Mouse (Mus musculus) sigmoid colon, adult 10 weeks (tissue): ENCODE measurements around the gene Henmt1. TPM values are rescaled to one million over a fixed set of nuclear protein-coding genes. Genes with fewer than 3 reads are reported as not detected.

Experiments used
- polyA plus RNA-seq: library from polyadenylated mRNA; stranded (reverse); fragments of 350-450 nt; fragmentation: Illumina TruSeq; extraction: RNeasy Lipid Tissue Mini Kit (QIAGEN cat#74804); gene quantifications from one replicate; pipeline ENCODE4 v1.2.3, GENCODE M21; 2014; ENCODE audit warnings: low read depth, low replicate concordance

Henmt1 gene
- not detected for polyA plus RNA-seq

DNA sequence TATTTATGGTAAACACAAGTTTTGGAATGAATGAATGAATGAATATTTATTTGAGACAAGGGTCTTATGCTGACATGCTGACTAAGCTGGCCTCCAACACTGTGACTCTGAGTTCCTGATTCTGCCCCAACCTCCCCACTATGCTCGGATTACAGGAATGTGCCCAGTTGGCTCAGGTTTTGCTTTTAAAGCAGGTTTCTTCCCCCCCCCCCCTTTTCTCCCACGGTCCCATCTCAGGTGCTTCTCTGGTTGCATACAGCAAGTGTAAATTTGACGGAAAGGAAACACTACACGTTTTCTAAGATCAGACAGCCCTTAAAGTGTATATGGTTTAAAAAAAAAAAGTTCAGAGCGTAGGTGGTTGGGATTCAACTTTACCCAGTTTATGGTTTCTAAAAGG is at the start of gene Henmt1:
Gene Henmt1, plus strand, starts transcription at position 301 of the 400 bp plus-strand sequence.

DNA sequence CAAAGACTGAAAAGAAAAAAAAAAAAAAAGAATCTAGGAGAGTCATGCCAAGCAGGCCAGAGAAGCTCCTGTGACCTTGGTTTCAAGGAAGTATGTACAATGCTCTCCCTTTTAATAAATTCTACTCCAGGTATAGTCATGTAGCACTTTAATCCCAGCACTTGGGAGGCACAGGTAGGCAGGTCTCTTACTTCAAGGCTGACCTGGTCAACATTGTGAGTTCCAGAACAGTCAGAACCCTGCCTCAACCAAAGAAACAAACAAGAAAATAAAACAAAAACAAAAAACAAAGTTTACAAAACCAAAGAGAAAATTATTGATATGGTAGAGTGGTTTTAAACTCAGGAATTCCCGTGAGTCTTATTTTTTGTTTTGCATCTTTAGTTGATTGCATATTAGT is 49.8 kb upstream of the Henmt1 start, which contains the start of gene Fndc7:
Gene Fndc7, minus strand, starts transcription at position 101 of the 400 bp plus-strand sequence.

DNA sequence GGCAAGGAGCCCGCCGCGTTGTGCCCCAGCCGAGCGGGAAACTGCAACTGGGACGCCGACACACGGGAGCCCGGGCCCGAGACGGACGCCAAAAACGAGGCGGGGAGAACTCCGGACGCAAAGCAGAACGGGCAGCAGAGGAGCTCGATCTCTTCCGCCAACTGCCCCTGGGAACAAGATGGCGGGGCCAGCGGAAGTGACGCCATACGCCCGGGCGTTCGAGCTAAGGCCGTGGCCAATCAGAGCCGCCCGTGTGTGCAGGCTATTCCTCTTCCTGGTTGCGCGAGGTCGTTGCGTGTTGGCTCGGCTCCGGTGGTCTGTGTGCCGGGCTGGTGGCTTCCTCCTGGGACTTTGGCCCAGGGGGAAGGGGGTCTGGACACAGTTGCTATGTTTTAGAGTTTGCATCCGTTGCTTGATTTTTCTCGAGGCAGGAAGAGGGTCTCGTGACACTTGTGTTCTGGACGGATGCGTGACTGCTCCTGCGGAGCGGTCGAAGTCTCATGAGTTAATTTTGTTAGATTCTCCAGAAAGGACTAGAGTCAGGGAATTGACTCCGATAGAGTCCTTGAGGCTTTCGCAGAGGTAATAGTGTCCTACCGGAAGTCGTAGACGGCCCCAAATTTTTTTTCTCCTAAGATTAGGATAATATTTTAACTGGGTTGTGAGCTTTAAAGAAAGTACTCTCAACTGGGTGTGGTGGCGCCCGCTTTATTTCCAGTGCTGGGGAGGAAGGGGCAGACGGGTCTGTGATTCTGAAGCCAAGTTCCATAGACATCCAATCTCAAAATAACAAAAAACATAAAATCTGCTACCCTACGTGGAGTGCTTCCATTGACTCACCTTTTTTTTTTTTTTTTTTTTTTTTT is 27.9 kb upstream of the Henmt1 start, which contains the start of gene Prpf38b:
Gene Prpf38b, minus strand, starts transcription at position 180 of the 866 bp plus-strand sequence.

DNA sequence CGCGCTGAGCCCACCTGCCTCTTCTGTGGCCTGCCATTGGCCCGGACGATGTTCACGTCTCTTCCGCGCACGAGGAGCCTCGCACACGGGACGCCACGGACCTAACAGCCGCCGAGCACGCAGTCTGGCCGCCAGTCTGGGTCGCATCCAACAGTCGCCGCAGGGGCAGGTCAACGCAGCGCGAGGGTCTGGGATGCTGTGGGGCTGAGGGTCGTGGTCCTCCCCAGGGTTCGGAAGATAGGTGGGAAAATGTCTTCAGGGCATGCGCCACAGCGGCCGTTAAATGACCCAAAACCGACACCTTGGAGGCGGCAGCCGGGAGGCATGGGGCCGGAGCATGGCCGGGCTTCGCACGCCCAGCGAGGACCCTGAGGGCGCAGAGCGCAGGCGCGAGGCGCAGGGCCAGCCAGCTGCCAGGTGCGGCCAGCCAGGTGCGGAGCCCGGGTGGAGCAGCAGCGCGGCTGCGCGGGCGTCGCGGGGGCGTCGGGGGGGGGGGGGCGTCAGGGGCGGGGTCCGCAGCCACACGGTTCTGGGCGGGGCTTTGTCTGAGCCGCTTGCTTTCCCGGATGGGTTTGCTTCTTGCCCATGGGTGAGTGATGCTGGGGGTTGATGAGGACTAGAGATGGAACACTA is 444 bp downstream of the Henmt1 start, which contains the start of gene Gm9857:
Gene Gm9857, minus strand, starts transcription at position 445 of the 633 bp plus-strand sequence.

Other genes starting within 250 kb of the Henmt1 start
- 41.1 TPM for gene Gpsm2, start 217.6 kb upstream of the Henmt1 start, polyA plus RNA-seq
- 0.22 TPM for gene Aknad1, start 200.2 kb upstream of the Henmt1 start, polyA plus RNA-seq
- gene Stxbp3, start 99.3 kb upstream of the Henmt1 start, polyA plus RNA-seq: 224 TPM
- gene Fndc7, start 49.9 kb upstream of the Henmt1 start, polyA plus RNA-seq: not detected
- 308 TPM for gene Prpf38b, start 28.1 kb upstream of the Henmt1 start, polyA plus RNA-seq
- not detected for gene Gm9857, start 572 bp downstream of the Henmt1 start, polyA plus RNA-seq
- gene Fam102b, start 87.7 kb downstream of the Henmt1 start, polyA plus RNA-seq: 91.2 TPM
- not detected for gene Slc25a54, start 140.6 kb downstream of the Henmt1 start, polyA plus RNA-seq
- 471 TPM for gene Slc25a24, start 183.3 kb downstream of the Henmt1 start, polyA plus RNA-seq